Mouse (Mus musculus) limb, embryonic 10.5 days (tissue): ENCODE measurements at regions not wholly inside any gene's neighbourhood (a gene's known extent, or its start where the extent isn't known, plus 50 kb on each side); places are given as distances from the start of the nearest gene placed in this dataset.
A peak's percentile ranks its signal among the peaks of the same experiment; 100 is the strongest.

Experiments used
- DNase-seq: peaks from one replicate; pipeline ENCODE4 v3.0.0-alpha.2; 2017; ENCODE audit warnings: low spot score
- H3K27ac ChIP-seq: fragments of 300-500 bp; sonication (generic); 2 replicates; pipeline ENCODE4 v1.5.1; 2016; ENCODE audit warnings: mild to moderate bottlenecking
- H3K27me3 ChIP-seq: fragments of 300-500 bp; sonication (generic); 2 replicates; pipeline ENCODE4 v1.6.1; 2016; ENCODE audit warnings: low read depth, mild to moderate bottlenecking; ENCODE audit not compliant: poor library complexity, severe bottlenecking
- H3K36me3 ChIP-seq: fragments of 300-500 bp; sonication (generic); 2 replicates; pipeline ENCODE4 v1.6.1; 2016; ENCODE audit warnings: mild to moderate bottlenecking, moderate library complexity
- H3K4me1 ChIP-seq: fragments of 300-500 bp; sonication (generic); 2 replicates; pipeline ENCODE4 v1.6.1; 2016
- H3K4me3 ChIP-seq: fragments of 300-500 bp; sonication (generic); 2 replicates; pipeline ENCODE4 v1.5.1; 2016; ENCODE audit warnings: mild to moderate bottlenecking, moderate library complexity
- H3K9me3 ChIP-seq: fragments of 300-500 bp; sonication (generic); replicated peaks from 2 replicates; pipeline ENCODE4 v1.6.1; 2016; ENCODE audit warnings: mild to moderate bottlenecking
- WGBS: fragments of 180-500 bp; shearing (Covaris S2); methylation state at CpG from one replicate; pipeline ENCODE4 v1.1.7; 2016; 5-methylcytosine and 5-hydroxymethylcytosine counted together

DNA sequence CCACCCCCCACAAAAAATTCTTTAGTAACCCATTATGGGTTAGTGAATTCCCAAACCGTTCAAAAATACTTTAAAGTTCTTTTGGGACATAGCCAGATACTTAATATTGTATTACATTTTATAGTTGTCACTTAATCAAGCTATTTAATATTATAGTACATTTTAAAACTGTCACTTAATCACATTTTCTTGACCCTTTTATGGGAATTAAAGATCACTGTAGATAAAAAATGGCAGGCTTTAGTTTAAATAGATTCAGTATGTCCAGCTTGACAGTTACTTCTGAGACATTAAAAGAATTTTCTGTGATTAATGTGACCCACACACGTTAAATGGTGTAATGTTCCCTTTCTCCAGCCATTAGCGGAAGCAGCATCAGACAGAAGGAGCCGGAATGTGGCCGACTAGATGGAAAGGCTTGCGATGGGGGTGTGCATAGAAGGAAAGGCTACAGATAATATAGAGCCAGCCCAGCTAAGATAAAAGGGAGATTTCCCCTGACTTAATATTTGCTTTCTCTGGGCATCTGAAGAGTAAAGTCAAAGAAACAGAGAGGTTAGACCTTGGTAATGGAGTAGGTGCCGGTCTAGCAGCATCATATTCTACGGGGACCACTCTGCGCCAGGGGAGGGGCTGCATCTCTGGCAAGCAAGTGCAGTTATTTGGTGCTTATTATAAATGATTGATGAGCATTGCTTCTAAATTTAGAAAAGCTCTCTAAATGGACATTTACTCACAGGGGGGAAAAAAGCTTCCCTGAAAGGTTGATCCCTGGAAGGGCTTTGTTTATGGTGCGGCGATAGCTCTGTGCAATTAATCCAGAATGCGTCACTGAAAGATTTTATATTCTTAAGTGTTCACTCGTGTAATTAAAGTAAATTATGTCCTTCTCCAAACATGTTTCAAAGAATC is 331.8 kb upstream of the Meis1 start:
- 29% methylated on average over 13 of the region's 13 CpGs for WGBS
- peak; percentile 40 for DNase-seq
- H3K36me3 ChIP-seq, result no peaks in the 10 kb centered on the region
- peaks cover 25% of the 10 kb centered on the region for H3K4me1 ChIP-seq
- peak overlapping the region; percentile 33 for H3K4me3 ChIP-seq
- no peaks in the 10 kb centered on the region for H3K27me3 ChIP-seq
- H3K9me3 ChIP-seq, result no peaks in the 10 kb centered on the region
- no peak overlapping the region for H3K27ac ChIP-seq

DNA sequence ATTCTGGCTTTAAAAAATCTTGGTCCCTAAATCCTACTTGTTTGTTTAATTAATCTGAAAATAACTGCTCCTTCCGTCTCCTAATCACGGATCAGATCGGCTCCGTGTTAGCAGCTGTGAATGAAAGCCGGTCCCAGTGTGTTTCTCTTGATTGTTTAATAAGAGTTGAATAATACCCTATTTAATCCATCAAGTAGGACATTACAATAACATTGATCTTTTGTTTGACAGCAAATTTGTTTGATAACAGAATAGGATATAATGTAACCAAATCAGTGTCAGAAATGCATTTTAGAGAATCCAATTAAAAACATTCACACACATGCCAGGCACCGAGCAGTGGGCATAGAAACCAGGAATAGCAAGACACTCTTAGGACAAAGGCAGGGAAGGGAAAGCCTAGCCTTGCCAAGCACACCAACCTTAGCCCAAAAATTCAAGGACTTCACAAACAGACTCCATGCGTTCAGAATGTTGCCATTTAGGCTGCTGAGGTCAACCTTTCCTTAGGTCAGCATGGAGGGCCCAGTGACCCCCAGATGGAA is 332.5 kb upstream of the Meis1 start:
- WGBS, result 51% methylated on average over 7 of the region's 7 CpGs

GRCm38 (mm10) chr11:19353706-19354105 is 334.9 kb upstream of the Meis1 start:
- H3K4me1 ChIP-seq, result peaks cover 25% of the 10 kb centered on the region

More for the DNA sequence above, 332.5 kb upstream of the Meis1 start:
- DNase-seq, result no peak
- Histone ChIP-seq H3K9me3 (no peaks in the 10 kb centered on the region), H3K36me3 (no peaks in the 10 kb centered on the region), H3K27ac (no peak overlapping the region), H3K4me1 (peaks cover 25% of the 10 kb centered on the region), H3K4me3 (peak overlapping the region; percentile 33), H3K27me3 (no peaks in the 10 kb centered on the region)

DNA sequence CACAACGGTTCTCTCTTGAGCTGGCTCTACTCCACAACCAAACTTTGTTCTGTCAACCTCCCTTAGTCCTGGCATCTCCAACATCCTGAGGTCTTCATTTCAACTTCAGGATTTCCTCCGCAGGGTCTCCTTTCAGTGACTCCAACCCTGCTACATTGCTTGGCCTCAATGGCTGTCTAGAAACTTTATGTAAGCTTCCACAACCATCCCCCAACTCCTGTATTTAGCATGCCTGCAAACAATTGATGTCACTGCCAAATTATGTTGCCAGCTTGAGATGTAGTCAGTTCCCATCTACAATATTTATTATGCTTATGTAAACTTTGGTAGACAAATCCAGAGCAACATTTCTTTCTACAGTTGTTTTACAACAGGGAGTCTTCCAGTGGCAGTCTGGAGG is 336.4 kb upstream of the Meis1 start:
- WGBS, result 88% methylated on average over 2 of the region's 2 CpGs
- no peaks in the 10 kb centered on the region for H3K36me3 ChIP-seq
- no peaks in the 10 kb centered on the region for H3K27me3 ChIP-seq
- no peak overlapping the region for H3K27ac ChIP-seq
- peaks cover 20% of the 10 kb centered on the region for H3K4me1 ChIP-seq
- no peak for DNase-seq
- H3K4me3 ChIP-seq, result no peak overlapping the region
- no peaks in the 10 kb centered on the region for H3K9me3 ChIP-seq

More at GRCm38 (mm10) chr11:19353706-19354105, 334.9 kb upstream of the Meis1 start:
- Histone ChIP-seq H3K27ac (no peak overlapping the region), H3K36me3 (no peaks in the 10 kb centered on the region), H3K4me3 (no peak overlapping the region), H3K9me3 (no peaks in the 10 kb centered on the region), H3K27me3 (no peaks in the 10 kb centered on the region)
- 75% methylated on average over 3 of the region's 3 CpGs for WGBS
- DNase-seq, result no peak

DNA sequence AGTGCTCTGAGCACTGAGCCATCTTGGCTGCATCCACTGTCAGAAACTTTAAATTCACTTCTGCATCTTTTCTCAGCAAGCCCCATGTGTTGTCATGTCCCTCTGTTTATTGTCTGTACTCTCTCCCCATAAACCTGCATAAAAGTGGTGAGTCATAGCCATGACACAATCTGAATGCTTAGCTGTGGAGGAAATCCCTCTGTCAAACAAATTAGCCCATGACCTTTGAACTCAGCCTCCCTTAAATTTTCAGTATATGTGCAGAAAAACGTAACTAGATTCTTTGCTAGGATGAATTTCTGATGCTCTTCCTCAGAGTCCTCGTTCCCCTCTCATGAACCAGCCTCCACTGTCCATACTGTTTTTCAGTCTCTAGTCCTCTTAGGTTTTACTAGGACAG is 337.4 kb upstream of the Meis1 start:
- H3K27ac ChIP-seq, result no peak overlapping the region
- 46% methylated on average over 2 of the region's 2 CpGs for WGBS

GRCm38 (mm10) chr11:19369152-19369551 is 350.4 kb upstream of the Meis1 start:
- 0 out of 2 replicates have a peak, but pooled peaks cover 5% of the 10 kb centered on the region for H3K4me1 ChIP-seq
- H3K36me3 ChIP-seq, result no peaks in the 10 kb centered on the region
- H3K27me3 ChIP-seq, result no peaks in the 10 kb centered on the region
- H3K9me3 ChIP-seq, result no peaks in the 10 kb centered on the region
- 69% methylated on average over 1 of the region's 1 CpGs for WGBS
- H3K4me3 ChIP-seq, result no peak overlapping the region
- no peak overlapping the region for H3K27ac ChIP-seq
- DNase-seq, result no peak

More for the DNA sequence above, 337.4 kb upstream of the Meis1 start:
- H3K9me3 ChIP-seq, result no peaks in the 10 kb centered on the region
- no peaks in the 10 kb centered on the region for H3K36me3 ChIP-seq
- H3K27me3 ChIP-seq, result no peaks in the 10 kb centered on the region
- H3K4me3 ChIP-seq, result no peak overlapping the region
- DNase-seq, result no peak
- H3K4me1 ChIP-seq, result peaks cover 12% of the 10 kb centered on the region; the same call in 1 of the 2 replicates

GRCm38 (mm10) chr11:19373476-19373875 is 354.7 kb upstream of the Meis1 start:
- DNase-seq, result no peak
- Histone ChIP-seq H3K27me3 (no peaks in the 10 kb centered on the region), H3K9me3 (no peaks in the 10 kb centered on the region), H3K4me3 (no peak overlapping the region), H3K4me1 (no peaks in the 10 kb centered on the region), H3K36me3 (no peaks in the 10 kb centered on the region), H3K27ac (no peak overlapping the region)
- 82% methylated on average over 5 of the region's 5 CpGs for WGBS

DNA sequence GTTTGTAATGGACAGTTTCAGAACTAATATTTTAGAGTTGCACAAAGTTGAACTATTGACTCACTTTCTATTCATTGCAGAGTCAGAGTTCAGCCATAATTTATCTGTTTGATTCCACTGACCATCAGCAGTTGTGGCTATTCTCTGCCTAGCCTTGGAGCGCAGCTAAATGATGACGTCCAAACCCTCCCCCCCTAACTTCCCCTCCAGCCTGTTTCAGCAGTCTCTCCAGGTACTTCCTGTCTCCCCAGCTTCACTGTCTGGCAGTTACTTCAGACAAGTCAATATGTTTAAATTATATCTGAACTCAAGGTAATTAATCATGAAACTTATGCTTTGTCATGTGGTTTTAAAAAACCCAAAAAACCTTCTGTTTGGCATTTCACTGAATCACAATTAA is 362.1 kb upstream of the Meis1 start:
- no peak for DNase-seq
- 40% methylated on average over 2 of the region's 2 CpGs for WGBS
- Histone ChIP-seq H3K36me3 (no peaks in the 10 kb centered on the region), H3K4me3 (no peak overlapping the region), H3K4me1 (peaks cover 13% of the 10 kb centered on the region), H3K27ac (no peak overlapping the region; the same call in 1 of the 2 replicates), H3K27me3 (no peaks in the 10 kb centered on the region), H3K9me3 (no peaks in the 10 kb centered on the region)

DNA sequence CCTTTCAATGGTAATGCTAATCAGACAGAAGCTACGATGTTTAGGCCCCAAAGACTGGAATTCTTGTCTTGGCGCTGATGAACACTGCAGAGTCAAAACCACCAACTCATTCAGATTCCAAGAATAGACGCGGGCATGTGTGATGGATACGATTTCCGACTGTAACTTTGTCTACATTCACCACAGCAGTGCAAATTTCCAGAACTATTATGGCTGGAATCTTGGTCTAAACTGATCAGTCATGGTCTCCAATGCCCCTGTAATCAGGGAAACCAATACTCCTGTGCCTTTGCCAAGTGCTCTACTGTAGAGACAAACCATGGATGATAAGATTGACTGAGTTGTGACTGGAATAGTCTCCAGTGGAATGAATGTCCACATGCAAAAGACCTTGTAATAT is 370.4 kb upstream of the Meis1 start:
- no peak for DNase-seq
- Histone ChIP-seq H3K9me3 (no peaks in the 10 kb centered on the region), H3K27ac (no peak overlapping the region), H3K4me3 (no peak overlapping the region), H3K27me3 (no peaks in the 10 kb centered on the region), H3K36me3 (no peaks in the 10 kb centered on the region), H3K4me1 (no peaks in the 10 kb centered on the region)
- WGBS, result 92% methylated on average over 6 of the region's 6 CpGs

DNA sequence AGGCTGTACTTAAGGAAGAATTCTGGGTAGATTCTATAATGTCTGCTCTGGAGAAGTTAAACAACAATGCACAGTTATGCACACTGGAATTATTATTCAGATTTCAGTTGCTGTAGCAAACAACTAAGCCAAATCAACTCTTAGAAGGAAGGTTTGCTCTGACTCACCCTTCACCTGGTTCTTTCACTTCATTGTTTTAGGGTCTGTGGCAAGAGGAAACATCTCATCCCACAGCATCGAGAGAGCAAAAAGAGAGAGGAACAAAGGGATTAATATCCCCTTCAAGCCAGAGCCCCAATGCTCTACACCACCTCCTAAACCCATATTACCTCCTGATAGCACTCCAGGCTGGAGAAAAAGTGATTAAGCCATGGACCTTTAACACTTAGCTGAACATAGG is 373.4 kb upstream of the Meis1 start:
- no peak for DNase-seq
- no peak overlapping the region for H3K27ac ChIP-seq
- WGBS, result 85% methylated on average over 1 of the region's 1 CpGs

DNA sequence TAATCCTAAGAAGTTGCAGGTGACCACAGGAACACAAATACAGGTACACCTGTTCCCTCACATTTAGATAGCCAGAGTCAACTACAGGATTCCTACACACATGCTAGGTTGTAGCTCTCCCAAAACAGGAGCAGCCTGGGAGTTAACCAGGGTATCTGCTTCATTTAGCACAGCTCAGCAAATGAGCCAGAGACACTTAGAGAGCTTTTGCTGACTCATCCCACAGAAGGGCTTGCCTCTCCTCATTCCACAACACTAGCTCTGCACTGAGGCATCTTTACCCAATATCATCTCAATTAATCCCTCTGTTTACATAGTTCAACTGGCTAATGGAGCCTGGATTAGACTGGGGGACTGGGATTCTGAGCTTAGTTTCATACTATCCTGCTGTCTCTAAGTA is 375.6 kb upstream of the Meis1 start:
- no peaks in the 10 kb centered on the region for H3K9me3 ChIP-seq
- no peak for DNase-seq
- H3K4me3 ChIP-seq, result no peak overlapping the region
- no peaks in the 10 kb centered on the region for H3K4me1 ChIP-seq
- H3K27me3 ChIP-seq, result no peaks in the 10 kb centered on the region
- H3K36me3 ChIP-seq, result no peaks in the 10 kb centered on the region
- no peak overlapping the region for H3K27ac ChIP-seq

More for the DNA sequence above, 373.4 kb upstream of the Meis1 start:
- H3K36me3 ChIP-seq, result no peaks in the 10 kb centered on the region
- H3K27me3 ChIP-seq, result no peaks in the 10 kb centered on the region
- H3K4me3 ChIP-seq, result no peak overlapping the region
- H3K9me3 ChIP-seq, result no peaks in the 10 kb centered on the region
- no peaks in the 10 kb centered on the region for H3K4me1 ChIP-seq

- Histone ChIP-seq H3K27ac (no peak overlapping the region), H3K4me1 (no peaks in the 10 kb centered on the region), H3K9me3 (no peaks in the 10 kb centered on the region), H3K4me3 (no peak overlapping the region), H3K27me3 (no peaks in the 10 kb centered on the region), H3K36me3 (no peaks in the 10 kb centered on the region)
- DNase-seq, result no peak
- 82% methylated on average over 7 of the region's 7 CpGs for WGBS
These were observed 381.6 kb upstream of the Meis1 start for GRCm38 (mm10) chr11:19400396-19400795.

DNA sequence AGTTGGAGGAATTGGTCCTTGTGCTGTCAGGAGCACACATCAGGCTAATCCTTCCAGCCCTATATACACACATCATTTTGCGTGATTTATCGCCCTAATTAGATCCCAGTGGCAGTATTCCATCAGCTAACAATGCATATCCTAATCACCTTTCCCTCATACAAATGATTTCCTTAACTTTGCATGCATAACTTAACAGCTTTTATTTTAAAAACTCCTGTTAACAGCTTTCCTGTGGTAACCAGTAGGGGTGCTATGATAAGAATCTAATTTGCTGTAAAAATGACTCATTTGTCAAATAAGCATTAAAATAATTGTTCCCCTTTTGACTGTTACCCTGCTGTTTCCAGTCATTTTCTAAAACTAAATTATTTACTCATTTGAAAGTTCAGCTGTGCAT is 401.4 kb upstream of the Meis1 start:
- Histone ChIP-seq H3K27me3 (peaks cover 11% of the 10 kb centered on the region; the same call in 1 of the 2 replicates), H3K27ac (no peak overlapping the region), H3K36me3 (no peaks in the 10 kb centered on the region), H3K4me3 (no peak overlapping the region), H3K9me3 (no peaks in the 10 kb centered on the region), H3K4me1 (peaks cover 21% of the 10 kb centered on the region)
- 86% methylated on average over 2 of the region's 2 CpGs for WGBS
- DNase-seq, result no peak
